Mouse (Mus musculus) megakaryocyte, embryonic 14.5 days (primary cell): ENCODE results near the gene Arel1.

Experiments used
- FLI1 ChIP-seq: IDR thresholded peaks from 2 replicates; pipeline ENCODE4 v1.6.1; 2012; ENCODE audit warnings: low read length, inconsistent platforms, mixed read lengths
- GATA1 ChIP-seq: IDR thresholded peaks from 3 replicates; pipeline ENCODE4 v1.6.1; 2012; ENCODE audit warnings: mixed read lengths, low read length, inconsistent platforms, borderline replicate concordance

GRCm38 (mm10) chr12:84979264-84979862, 8.7 kb upstream of the Arel1 start:
- TF ChIP-seq GATA1 (no peak), FLI1 (no peak)
